Mouse (Mus musculus): Measurements from ENCODE around the gene Tnni3k. TPM values are rescaled to one million over a fixed set of nuclear protein-coding genes. Genes with fewer than 3 reads are reported as not detected.
A peak's percentile ranks its signal among the peaks of the same experiment; 100 is the strongest.

The Tnni3k gene
- total RNA-seq, 2 experiments from 2014 or later, result not detected

DNA sequence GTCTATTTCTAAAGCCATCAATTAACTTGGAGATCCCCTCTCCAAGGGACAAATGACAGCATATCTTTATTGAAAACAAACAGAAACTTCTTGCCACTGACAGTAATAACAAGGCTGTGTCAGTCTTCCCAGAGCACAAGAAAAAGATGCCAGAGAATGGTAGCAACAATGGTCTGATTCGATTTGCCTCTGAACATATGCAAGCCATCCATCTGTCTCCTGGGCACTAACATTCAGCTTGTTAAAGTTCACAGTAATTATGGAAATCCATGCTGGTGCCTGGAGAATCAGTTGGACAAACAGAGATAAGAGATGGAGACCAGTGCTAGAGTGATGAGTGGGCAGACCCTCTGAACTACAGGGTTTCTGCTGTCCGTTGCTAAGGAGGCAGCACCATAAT, 102.1 kb downstream of the Tnni3k start:
- no peak for DNase-seq (ENCODE audit: low spot score in 2 of 2)

DNA sequence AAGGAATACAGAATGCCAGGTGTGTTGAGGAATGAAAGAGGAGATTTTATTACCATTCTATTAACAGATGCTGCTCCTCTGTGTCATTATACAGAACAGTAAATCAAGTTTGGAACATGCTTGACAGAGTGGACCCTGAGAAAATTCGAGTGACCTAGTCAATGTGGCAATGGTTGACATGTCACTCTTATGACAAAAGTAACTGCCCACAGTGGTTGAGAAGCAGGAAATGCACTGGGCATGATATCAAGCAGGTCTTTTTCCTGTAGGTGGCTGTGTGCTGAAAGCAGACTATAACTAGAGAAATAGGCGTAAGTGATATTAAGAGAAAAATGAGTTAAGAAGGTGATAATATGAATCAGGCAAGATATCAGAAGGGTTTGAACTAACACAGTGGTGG, 105.7 kb downstream of the Tnni3k start:
- DNase-seq (ENCODE audit: low spot score in 2 of 2), result no peak

DNA sequence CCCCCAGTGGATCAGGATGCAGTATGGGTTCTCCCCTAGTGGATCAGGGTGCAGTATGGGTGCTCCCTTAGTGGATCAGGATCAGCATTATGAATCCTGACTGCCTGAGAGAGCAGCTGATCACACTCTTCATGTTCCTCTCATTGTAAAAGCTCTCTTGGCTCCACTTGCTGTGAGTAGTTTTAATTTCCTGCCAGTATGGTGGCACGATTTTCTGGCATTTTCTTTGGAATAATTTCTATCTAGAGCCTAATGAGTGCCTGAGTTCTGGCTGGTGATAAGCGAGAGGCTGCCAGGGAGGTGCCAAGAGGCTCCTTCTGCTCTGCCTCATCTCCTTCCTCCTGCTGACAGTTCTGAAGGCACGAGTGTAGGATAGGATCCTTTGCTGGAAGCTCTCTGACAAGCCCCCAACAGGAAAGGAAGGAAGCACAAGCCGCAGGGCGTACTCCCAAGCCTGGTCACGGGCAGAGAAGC, 109.5 kb downstream of the Tnni3k start:
- no peak for DNase-seq (ENCODE audit: low spot score in 2 of 2)

DNA sequence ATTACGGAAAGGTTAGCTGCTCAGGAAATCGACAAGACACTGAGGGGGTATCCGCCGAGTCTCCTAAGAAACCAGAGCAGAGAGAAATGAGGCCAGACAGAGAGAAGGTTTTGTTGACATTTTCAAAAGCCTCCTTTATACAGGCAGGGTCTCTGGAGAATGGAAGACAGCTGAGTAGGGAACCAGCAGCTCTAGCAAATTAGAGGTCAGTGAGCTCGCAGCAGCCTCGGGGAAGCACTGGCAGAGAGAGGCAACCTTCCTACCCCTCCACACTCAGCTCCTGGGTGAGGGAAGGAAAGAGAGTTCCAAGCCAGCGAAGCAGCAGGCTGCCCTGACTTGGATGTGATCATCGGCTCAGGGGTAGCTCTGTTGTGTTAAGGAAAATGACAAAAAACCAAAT, 127.5 kb downstream of the Tnni3k start:
- no peak for DNase-seq (ENCODE audit: low spot score in 2 of 2)

DNA sequence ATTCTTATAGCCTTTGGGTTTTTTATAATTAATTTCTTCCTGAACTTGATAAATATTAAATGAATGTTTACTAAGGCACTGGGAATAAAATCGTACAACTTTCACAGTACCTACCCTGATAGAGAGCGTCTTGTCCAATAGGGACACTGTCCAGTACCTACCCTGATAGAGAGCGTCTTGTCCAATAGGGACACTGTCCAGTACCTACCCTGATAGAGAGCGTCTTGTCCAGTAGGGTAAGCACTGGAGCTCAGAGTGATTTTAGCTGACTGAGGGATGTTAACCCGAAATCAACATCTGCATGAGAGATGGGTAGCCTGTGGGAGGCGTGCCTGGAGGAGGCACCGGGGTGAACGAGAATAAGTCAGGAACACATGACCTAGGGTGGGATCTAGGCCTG, 130.3 kb downstream of the Tnni3k start:
- no peak for DNase-seq (ENCODE audit: low spot score in 2 of 2)

DNA sequence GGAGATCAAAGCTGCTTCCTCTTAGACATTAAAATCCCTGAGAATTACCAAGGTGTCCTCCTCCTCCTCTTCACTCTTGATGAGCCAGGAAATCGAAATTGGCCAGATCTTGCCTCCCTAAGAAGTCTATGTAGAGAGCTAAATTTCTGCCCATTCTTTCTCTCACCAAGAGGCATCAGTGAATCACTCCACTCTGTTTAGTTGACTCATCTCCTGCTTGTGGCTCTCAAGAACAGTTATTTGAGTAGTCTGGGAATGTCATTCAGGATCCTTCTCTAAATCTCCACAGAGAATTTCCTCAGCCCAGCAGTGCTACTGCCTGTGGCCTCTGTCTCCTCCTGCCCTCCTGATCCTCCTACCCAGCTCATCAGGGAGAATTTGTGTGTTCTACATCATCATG, 139.6 kb downstream of the Tnni3k start:
- no peak for DNase-seq (ENCODE audit: low spot score in 2 of 2)

DNA sequence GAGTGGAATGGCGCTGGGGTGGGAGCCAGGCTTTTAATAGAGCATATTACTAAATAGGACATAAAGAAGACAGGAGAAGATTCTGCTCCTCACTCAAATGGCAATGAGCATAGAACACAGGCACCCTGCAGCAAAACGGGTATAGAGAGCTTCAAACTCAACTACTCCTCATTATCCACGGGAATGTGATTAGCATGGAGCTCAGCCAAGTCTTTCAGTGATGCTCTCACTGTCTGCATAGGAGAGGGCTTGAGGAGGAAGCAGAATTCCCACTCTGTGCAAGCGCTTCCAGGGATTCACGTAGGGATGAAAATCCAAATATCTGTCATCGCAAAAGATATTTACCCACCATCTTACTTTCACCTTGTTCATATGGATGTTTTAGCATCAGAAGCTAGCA, 141.6 kb downstream of the Tnni3k start:
- no peak for DNase-seq (ENCODE audit: low spot score in 2 of 2)

DNA sequence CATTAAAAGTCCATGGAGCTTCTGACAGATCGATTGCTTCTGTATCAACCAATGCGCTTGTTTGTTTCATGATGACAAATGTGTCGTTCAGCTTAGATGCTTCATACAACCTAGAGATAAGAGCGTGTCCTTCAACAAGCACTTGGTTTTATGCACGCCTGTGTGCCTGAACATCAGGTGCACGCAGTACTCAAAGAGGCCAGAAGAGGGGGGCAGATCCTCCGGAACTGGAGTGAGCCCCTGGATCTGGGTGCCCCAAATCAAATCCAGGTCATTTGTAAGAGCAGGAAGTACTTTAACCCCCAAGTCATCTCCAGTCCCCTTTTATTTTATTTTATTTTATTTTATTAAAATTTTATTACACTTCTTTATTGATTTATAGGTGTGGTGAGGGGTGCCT, 158.5 kb downstream of the Tnni3k start:
- peak; percentile 22 to 28 for DNase-seq (ENCODE audit: low spot score in 2 of 2)

DNA sequence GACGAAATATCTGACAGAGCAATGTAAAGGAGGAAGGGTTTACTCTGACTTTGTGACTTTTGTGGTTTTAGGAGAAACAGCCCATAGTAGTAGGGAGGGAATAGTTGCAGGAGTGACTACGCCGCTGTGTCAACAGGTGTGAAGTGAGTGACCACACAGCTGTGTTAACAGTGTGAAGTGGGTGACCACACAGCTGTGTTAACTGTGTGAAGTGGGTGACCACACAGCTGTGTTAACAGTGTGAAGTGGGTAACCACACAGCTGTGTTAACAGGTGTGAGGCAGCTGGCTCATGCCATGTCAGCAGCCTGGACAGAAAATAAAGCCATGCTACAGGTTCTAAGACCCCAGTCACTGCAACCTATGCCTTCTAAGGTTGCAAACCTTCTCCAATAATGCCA, 162.0 kb downstream of the Tnni3k start:
- no peak for DNase-seq (ENCODE audit: low spot score in 2 of 2)

DNA sequence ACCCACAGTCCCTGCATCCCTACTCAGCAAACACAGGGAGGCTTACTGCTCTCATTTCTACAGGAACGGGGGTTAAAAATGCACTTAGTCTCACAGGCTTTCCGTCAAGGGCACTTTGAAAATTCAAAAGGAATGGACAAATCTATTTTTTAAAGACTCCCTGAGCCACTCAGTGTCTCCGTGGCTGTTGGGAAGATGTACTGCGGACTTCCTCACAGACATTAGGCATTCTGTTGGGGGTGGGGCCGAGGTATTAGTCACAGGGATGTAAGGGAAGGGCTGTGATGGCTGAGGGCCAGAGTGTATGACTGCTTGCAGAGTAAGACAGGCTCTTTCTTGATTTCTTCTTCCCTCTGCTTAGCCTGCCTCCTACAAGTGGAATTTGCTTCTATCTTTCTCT, 169.8 kb downstream of the Tnni3k start:
- peak in 1 of 2 experiments; percentile 46 for DNase-seq (ENCODE audit: low spot score in 2 of 2)

DNA sequence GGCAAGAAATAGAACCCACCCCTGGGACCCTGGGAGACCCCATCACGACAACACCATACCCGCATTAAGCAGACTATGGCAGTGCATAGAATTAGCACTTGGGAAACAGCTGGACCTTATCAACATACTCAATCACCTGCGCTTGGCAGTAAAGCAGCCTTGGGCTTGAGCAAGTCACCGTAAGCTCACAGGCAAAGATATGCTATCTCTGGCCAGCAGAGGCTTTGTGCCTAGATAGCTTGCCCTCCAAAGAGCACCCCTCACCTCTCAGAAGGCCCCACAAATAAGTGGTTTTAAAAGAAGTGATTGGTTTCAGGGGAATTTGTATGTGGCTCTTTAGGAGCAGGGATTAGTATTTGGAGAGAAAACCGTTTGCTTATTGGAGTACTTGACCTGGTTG, 170.2 kb downstream of the Tnni3k start:
- DNase-seq (ENCODE audit: low spot score in 2 of 2), result no peak

DNA sequence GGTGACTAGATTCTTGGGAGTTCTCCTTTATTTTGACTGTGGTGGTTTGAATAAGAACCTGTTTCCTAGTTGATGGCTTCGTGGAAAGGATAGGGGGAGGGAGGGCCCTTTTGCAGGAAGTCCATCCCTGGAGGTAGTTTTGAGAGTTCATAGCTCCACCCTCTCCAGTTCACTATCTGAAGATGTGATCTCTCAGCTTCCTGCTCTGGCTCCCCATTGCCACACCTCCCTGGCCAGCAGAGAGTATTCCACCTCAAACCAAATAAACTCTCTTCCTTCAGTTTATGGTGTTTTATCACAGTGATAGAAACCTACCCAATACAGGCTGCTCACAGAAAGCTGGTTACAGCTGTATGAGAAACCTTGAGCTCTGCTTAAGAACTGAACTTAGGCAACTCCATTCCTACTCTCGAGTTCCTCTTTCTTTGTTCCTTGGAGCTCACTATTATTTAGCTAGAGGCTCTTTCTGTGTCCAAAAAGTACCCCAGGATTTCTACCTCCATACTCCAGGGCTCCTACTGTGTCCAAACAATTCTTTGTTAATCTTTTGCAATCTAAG, 173.7 kb downstream of the Tnni3k start:
- DNase-seq (ENCODE audit: low spot score in 2 of 2), result no peak

DNA sequence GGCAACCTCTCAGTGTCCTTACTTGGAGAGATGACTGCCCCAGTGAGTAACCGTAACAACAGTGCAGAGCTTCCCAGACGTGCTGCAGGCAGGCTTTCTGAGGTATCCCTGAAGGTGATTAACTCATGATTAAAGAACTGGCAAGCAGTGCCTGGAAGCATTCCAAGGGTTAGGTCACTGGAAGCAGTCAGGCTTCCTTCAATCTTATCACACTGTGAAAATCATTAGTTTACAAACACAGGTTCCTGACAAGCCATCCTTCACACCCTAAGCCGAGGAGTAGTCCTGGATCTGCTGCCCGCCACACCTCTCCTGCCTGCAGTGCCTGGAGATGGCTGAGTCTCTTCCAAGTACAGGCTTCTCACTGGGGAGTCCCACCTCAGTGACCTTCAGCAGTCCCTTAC, 174.7 kb downstream of the Tnni3k start:
- peak in 1 of 2 experiments; percentile 15 for DNase-seq (ENCODE audit: low spot score in 2 of 2)

DNA sequence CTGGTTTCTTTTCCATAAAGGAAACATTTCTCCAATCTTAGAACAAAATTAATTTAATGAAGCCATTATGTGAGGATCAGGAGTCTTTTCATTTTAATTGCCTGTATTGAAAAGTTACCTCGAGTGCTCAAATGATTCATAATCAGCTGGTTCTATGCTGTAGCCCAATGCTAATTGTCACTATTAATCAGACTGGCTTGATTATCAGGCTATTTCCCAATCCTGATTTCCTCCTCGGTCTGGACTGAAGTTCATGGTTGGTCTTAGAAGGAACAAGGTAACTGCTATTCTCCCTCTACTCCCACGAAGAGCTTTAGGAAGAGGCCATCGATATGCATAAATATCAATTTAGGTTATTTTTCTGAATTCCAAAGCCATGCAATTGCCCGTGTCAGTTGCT, 175.1 kb downstream of the Tnni3k start:
- no peak for DNase-seq (ENCODE audit: low spot score in 2 of 2)

DNA sequence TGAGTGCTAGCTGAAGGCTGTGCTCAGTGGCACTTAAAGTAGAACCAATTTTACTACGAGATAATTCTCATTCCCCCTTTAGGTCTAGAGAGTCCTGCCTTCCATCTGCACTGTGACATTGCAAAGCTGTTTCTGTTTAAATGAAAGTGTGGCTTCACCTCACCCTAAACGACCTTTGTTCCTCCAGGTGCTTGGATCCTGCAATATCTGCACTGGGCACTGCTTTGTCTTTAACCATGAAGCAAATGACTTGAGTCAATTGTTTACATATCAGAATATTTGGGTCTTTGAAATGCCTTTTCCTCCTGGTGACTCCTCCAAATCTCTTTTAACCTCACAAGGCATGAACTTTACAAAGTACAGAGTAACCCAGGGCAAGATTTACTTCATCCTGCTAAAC, 175.7 kb downstream of the Tnni3k start:
- no peak for DNase-seq (ENCODE audit: low spot score in 2 of 2)

DNA sequence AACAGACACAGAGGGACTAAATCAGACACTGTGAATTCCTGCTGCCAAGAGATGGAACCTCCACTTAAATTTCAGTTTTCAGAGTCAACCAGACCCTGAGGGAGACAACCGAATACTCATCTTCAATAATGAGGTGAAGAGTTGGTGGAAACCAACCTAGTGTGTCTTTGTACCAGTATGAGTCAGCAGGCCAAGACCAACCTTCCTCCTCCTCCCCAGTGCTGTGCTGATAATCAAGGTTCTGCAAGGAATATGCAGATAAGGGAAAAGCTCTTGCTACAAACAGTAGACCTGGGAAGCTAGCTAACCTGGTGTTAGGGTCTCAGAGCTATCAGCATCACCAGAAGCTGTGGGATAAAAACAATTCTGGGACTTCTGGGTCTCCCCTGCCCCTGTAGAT, 176.1 kb downstream of the Tnni3k start:
- no peak for DNase-seq (ENCODE audit: low spot score in 2 of 2)

DNA sequence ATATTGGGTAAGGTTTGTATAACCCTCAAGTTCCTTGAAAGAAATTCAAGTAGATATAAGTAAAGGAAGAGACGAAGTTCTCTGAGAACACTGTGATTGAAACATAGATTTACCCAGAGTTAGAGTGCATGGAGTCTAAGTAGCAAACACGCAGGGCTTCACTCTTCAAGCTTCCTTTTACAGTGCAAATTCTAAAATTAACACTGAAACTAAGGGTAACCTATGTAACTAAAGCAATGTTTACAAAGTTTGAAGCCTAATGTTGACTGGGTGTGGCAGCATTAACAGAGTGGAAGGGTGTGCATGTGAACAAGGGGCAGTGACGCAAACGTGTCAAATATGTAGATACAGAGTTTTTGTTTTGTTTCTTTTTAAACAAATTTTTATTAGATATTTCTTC, 186.4 kb downstream of the Tnni3k start:
- no peak for DNase-seq (ENCODE audit: low spot score in 2 of 2)

DNA sequence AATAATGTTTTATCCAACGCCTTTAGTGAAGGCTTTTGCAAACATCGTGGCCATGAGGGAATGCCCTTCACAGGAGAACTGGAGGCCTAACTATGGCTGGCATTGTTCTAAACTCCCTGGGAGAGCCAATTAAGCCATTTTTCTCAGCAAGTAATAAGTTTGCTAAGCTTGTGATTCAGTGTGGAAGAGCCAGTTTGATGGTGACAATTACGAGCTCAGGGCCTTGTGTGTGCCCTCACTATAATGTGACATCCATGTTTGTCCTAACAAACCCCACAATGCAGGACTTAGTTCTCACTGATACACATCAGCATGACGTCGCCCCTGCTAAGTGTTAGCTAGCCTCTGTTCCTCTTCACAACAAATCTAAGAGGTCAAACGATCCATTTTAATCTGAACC, 193.3 kb downstream of the Tnni3k start:
- DNase-seq (ENCODE audit: low spot score in 2 of 2), result no peak

DNA sequence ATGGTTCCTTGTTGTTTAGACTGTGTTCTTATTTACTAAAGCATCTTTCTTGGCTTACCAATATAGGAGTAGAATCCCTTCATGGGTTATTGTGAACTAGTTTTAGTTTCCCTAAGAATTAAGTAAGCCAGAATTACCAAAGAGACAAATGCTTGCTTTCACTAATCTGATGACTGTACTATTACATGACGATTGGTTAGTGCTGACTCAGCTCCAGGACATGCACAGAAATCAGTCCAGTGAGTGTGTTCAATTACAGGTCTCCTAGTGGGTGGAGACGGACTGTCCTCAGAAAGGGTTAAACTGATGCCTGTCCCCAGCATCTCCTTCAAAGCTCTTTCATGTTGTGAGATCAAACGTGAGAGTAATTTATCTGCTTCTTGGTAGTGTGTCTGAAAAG, 195.5 kb downstream of the Tnni3k start:
- DNase-seq (ENCODE audit: low spot score in 2 of 2), result no peak

DNA sequence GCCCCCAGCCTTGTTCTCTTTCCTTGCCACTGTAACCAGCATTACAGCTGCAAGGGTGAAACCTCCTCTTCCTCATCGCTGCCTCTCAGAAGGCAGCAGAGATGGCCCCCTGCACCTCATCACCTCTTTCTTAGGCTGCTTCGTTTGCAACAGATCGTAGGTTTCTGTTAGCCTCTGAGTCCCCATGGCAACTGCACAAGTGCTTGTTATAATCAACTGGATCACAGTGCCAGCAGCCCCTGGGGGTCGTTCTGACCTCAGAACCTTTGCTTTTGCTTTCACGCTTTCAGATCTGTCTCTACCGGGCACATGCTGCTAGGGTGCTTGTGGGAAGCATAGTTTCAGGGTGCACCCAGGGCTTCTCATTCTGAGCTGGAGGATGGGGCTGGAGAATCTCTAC, 201.9 kb downstream of the Tnni3k start:
- no peak for DNase-seq (ENCODE audit: low spot score in 2 of 2)

DNA sequence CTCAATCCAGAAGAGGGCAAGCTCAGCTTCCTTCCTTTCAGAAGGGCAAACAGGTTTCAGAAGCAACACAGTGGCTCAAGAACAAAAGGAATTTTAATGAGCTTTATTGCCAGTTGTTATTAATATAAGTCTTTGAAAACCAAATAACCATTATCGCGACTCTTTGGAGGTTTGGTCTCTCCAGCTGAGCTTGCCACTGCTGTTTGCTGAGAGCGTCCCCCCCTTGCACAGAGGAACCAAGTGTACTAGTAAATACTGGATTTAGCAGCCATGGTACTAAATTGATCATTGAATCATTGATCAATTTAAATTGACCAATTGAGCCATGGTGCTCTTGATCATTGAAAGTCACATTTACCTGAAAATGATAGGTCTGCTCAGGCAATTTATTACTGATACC, 202.9 kb downstream of the Tnni3k start:
- DNase-seq (ENCODE audit: low spot score in 2 of 2), result no peak

DNA sequence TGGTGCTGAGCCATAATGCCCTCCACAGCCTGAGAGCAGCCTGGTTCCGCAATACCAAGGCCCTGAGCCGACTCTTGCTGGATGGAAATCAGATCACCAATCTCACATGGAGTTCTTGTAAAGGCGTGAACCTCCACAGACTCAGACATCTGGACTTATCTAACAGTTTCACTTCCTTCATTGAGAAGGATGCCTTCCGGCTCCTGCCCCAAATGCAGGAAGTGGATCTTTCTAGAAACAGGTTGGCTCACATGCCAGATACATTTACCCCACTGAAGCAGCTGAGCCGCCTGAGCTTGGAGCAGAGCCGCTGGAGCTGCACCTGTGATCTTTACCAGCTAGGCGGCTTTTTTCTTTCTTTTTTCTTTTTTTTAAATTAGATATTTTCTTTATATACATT, 213.0 kb downstream of the Tnni3k start:
- no peak for DNase-seq (ENCODE audit: low spot score in 2 of 2)

DNA sequence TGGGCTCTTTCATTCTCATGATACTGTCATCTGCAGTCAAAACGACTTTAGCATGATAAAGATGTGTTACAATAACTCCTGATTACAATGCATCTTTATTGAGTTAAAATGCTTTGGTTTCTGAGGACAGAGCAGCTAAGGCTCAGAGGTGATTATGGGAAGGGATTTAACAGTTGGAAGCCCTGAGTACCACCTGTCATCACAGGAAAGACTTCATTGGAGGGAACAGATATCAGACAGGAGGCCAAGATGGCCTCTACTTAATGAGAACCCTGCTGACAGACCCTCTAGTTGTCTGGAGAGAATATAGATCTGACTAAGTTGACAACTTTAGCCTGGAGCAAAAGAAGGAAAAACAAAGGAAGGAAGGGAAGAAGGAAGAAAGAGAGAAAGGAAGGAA, 214.1 kb downstream of the Tnni3k start:
- DNase-seq (ENCODE audit: low spot score in 2 of 2), result no peak

DNA sequence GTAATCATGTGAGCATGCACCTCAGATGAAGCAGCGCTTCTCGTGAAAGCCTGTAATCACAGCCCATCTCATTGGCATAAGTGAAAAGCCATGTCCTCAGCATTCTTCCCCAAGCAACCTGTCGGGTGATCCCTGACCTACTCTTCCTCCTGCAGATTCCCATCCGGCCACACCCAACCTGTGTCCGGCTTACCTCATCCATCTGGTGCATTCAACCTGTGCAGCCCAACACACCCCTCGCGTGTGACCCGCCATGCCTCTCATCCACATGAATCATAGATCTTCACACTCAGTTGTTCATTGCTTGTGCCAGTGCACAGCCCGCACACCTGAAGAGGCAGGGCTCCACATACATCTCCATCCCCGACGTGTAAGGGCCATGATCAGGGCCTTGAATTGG, 217.3 kb downstream of the Tnni3k start:
- no peak for DNase-seq (ENCODE audit: low spot score in 2 of 2)
